Mouse (Mus musculus): ENCODE data around the gene Phyhipl.

The Phyhipl gene

DNA sequence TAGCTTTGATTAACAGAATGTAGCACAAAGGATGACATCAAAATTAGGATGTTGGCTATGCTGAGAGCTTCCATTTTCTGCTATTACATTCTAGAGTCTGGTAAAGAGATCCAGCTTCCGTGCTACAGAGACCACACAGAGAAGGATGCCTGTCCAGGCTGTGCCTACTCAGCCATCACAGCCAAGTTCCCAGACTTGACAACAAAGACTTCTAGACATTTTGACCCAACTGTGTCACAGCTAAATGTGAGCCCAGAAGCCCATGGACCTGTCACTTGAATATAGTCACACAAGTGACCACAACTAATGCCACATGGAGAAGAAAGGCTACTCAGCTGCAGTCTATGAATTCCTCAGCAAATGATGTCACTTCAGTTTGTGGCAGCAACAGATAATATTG lies 24.6 kb downstream of the Phyhipl start:
- no peak for DNase-seq (ENCODE audit: low spot score)

DNA sequence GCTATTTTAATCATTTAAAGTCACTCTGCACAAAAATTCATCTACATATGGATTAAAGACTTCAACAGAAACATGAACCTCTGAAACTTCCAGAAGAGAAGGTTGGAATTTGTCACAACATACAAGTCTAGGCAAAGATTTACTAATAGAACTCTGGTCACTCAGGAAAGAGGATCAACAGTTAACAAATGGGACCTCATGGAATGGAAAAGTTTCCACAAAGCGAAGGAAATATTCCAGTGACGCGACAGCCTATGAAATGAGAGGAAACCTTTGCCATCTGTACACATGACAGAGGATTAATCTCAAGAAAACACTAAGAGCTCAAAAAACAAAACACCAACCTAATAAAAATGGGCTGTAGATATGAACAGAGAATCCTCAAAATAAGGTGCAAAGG lies 32.3 kb downstream of the Phyhipl start:
- no peak for DNase-seq (ENCODE audit: low spot score)

DNA sequence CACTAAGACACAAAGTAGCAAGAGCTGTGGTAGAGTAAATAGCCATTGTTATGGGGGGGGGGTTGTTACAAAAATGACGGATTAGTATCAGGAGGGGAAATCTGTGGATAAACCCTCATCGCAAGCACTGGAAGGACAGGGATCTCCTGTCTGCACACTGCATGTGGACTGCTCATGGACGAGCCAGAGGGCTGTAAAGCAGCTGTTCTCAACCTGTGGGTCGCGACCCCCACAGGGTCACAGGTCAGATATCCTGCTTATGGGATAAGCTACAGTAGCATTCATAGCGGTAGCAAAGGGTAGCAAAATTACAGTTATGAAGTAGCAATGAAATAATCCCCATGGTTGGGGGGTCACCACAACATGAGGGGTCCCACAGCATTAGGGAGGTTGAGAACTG lies 39.4 kb downstream of the Phyhipl start:
- no peak for DNase-seq (ENCODE audit: low spot score)

DNA sequence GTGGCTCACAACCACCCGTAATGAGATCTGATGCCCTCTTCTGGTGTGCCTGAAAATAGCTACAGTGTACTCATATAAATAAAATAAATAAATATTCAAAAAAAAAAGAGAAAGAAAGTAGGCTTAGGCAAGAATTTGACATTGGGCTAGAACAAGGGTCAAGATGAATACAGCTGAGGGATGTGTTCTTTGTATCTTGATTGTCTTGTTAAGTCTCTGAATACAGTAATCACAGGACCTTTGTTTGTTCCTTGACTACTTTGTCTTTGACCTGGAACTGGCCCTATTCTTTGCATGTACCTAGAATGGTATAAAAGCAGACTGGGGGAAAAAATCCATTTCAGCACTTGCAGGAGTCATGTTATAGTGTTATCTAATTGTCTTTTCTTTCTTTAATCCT lies 44.1 kb downstream of the Phyhipl start:
- DNase-seq (ENCODE audit: low spot score): no peak

DNA sequence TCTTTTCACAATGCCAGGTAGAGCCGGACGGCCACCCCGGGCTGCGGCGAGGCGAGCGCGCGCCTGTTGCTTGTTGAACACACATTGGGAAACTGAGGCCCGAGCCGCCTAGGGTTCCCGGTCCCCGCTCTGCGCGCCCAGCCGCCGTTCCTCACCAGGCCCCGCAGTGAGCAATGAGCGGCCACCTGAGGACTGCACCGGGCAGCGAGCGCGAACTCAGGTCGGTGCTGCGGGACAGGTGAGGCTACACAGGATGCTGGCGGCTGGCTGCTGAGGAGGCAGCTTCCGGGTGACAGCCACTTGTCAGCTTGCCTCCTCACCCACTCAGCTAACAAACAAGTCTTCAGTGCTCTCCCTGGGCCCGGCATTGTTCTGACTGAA lies 55.9 kb downstream of the Phyhipl start:
- DNase-seq (ENCODE audit: low spot score): no peak

DNA sequence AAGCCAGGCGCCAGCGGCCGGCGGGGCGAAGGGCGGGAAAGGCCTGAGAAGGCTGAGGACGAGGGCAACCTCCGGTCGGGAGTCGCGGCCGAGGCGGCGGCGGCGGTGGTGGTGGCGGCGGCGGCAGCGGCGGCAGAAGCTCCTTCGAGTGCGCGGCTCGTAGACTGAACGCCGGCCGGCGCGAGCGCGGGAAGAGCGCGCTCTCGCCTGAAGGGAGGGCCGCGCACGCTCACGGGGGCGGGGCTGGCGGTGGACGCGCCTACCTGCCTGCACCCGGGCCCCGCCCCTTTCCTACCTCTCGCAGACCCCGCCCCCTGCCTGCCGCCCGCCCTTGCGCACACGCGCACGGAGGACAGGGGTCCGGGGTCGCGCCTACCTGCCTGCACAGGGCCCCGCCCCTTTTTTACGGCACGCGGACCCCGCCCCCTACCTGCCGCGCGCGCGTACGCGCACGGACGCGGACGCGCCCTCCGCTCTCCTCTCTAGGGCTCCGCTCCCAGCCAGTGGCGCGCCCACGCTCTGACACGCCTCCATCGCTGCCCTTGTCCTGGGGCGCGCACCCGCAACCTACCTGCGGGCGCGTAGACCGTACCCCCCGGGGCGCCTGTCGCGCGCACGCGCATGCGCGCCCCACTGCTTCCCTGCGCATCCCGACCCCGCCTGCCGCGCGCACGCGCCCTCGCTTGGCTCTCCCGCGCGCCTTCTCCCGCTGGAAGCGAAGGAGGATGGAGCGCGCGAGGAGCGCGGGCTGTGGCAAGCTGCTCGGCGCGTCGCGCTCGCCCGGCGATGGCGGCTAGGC lies 56.4 kb downstream of the Phyhipl start:
- DNase-seq (ENCODE audit: low spot score): peak; percentile 97

DNA sequence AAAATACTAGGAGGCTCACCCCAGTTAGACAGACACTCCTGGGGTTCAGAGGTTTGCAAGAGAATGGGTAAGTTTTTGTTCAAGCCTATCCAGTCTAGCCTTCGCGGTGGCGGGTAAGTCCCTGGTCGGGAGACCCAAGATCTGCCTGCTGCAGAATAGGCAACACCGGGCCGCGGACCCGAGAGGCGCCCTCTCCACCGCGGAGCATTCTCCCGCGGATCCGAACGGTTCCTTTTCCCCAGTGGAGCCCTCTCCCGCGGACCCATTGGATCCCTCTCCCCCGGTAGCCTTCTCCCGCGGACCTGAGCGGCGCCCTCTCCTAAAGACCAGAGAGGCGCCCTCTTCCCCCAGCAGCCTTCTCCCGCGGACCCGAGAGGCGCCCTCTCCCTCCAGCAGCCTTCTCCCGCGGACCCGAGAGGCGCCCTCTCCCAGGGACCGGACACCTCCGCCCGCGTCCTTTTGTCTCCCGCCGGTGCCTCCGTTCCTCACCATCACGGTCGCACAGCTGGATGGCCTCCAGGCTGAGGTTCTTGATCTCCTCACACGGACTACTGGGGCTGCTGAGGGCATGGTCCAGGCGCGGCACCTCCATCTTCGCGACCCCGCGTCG lies 57.1 kb downstream of the Phyhipl start:
- no peak for DNase-seq (ENCODE audit: low spot score)

DNA sequence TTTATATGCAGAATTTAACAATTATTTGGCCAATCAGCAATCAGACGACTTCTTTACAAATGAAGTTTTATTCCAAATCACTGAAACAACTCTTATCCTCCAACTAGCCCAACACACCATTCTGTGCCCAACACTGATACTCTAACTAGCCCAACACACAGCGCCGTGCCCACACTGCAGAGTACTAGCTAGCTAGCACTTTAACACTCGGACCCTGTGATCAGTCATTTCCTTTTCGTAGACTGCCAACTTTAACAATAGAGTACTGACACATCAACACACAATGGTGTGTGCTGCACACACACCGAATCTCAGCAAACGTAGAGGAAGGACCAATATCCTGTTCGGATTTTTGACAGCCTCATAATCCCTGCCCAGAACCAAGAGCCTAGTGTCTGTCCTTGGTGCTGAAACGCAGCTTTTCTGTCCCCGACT lies 57.7 kb downstream of the Phyhipl start:
- DNase-seq (ENCODE audit: low spot score): no peak

DNA sequence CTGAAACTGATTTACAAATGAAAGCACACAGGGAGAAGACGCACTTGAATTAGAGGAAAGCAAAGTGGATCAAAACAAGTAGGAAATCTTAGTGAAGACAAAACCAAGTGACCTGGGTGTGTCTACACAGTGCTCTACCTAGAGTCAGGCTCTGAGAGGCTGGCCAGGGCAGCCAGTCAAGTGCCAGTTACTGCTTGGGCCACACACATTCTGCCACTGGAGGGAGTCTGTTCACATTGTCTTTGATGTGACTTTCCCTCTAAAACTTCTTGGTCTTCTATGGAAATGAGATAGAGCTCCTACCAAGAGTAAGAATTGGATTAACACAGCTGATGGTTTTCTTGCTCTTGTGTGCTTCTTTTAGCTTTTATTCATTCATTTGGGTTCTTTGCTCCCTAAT lies 61.8 kb downstream of the Phyhipl start:
- peak; percentile 6 for DNase-seq (ENCODE audit: low spot score)

DNA sequence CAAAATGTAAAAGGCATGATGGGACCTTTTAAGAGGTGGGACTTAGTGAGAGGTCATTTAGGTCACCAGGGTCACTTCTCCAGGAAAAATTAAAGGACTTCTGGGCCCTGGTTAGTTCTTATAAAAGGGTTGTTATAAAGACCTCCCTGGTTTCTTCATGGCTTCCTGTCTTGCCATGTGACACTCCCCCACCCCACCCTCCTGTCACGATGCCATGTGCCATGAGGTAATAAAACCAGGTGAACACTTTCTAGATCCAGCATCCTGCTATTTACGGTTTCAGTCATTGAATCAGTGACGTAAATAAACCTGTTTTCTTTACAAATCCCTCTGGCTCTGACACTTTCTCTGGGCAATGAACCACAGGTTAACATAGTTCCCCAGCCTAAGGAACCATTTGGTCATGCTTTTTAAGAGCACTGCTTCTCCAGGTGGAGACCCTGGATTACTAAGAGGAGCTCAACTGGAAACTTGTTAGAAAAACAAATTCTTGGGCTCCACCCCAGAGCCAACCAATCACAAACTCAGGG lies 68.8 kb downstream of the Phyhipl start:
- DNase-seq (ENCODE audit: low spot score): no peak

DNA sequence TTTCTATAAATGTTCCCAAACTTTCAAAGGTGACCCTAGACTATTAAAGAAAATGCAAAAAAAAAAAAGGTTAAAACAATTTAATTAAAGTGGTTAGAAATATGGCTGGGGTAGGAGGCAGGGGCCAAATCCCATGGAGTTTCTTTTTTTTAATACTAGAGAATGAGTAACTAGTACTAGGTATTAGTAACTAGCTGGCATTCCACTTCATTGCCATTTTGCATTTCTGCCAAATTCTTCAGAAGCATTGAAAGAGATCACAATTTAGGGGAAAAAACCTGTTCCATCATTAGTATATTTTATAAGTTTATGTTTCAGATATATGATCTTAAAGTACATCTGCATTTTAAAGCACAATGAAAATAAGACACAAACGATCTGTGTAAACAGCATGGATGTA lies 71.6 kb downstream of the Phyhipl start:
- no peak for DNase-seq (ENCODE audit: low spot score)

DNA sequence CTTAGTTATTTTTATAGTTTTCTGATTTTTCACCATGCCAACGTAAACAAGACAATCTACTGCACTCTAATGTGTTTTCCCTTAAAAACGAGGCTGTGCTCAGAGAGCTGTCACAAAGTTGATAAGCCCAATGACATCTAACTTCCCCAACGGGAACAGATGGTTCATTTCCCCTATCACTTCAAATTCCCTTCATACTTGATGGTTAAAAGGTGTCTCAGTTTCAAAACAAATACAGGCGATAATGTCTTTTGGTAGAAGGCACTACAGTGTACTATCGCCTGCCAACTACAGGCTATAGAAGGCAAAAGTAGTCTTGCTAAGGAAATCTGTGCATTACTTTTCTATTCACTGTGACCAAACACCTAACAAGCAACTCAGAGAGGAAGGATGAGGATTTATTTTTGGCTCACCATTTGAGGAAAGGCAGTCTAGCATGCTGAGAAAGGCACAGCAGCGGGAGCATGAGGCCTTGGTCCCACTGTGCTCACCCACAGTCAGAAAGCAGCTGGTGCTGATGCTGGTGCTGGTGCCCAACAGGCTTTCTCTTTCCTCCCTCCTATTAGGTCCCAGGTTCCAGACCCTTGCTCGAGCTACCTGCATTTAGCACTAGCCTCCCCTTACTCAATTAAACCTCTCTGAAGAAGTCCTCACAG lies 74.1 kb downstream of the Phyhipl start:
- DNase-seq (ENCODE audit: low spot score): no peak

DNA sequence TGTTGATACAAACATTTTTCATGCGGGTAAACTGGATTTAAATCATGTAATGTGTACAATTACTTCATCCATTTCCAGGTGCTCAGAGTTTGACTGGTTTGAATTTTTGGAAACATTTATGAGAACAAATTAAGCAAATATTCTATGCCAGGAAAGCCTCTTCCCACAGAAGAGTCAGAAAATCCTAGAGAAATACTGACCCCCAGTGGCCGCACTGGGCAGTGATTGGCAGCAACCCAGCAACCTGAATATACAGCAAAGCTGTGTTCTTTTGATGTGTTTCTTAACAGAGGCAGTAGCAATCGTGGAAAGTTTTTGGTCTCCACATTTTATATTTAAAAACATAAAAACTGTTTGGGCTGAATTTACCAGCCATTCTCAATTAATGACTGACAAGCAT lies 92.1 kb downstream of the Phyhipl start:
- DNase-seq (ENCODE audit: low spot score): no peak

DNA sequence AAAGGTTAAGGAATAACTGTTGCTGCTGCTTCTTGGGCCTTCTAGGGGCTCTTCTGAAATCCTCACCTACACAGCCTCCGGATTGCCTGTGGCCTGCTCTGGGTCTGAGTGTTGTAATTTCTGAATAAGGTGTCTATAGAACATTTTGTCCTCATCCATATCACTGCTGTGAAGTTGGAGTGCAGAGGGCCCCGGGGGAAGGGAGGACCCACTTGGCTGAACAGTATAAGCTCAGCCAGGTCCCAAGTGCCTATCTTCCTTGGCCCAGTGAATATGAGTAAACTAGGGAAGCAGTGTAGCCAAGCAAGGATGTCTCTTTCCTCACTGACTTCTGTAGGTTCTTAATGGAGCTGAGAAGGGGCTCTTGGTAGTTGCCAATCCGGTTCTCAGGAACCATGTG lies 103.2 kb downstream of the Phyhipl start:
- DNase-seq (ENCODE audit: low spot score): peak; percentile 15

DNA sequence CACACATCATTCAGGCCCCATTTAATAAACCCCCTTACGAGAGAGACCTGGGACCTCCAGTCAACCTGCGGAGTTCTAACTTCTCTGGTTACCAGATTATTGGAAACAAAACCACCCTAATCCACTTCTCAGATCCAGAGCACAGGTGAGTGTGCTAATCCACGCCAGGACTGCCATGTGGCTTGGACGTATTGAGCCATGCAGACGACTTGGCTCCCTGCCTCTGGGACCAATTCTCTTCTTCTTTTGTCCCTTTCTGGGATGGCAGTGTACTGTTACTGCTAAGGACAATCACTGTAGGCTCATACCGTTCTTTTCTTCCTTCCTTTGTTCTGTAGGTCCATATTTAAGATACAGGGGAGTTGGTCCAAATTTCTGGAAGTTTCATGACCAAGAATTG lies 112.9 kb downstream of the Phyhipl start:
- no peak for DNase-seq (ENCODE audit: low spot score)

DNA sequence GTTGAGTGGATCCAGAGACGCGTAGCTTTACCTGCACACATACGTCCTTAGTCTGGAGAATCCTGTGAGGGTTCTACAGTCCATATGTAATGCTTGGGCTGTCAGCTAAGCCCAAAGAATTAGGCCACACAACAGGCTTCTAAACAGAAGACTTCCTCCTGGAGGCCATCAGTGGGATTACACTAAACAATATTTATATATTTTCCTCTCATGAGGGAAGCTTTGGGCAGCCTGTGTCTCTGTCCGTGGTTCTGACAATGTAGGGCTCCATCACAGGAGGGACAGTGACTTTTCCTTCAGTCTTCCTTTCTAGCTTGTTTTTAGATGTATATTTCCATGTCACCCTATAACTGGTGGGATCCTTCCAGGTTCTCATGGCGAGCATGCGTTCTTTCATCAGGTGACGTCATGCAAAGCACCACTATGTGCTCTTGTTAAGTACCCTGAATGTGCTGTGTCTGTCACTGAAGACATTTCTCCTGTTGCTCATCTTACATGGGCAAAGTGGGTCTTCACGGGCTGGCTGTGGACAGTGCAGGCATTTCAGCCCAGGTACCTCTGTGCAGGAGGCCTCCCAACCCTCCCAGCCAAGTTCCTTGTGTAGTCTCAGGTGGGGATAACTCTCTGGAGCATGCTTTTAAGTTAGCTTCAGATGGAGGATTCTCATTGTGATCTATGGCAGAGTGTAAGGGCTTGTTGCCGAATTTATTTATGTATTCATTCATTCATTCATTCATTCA lies 115.1 kb downstream of the Phyhipl start:
- DNase-seq (ENCODE audit: low spot score): no peak

DNA sequence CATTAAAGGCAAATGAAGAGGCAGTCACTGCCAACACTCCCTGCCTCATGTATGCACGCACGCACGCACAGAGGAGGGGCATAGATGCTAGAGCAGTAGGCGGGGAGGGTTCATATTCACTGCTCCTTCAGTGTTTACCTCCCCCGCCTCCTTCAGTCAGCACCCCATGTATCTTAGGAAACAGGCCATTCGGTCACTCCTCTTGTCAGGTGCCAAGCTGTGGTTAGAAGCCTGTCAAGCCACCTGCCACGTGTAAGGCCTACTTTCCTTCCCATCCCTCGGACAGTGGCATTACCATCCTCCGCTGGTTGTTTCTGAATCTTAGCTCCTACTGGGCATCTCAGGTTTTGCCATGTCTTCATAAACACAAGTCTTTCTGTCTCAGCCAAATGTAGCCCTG lies 116.5 kb downstream of the Phyhipl start:
- DNase-seq (ENCODE audit: low spot score): no peak

DNA sequence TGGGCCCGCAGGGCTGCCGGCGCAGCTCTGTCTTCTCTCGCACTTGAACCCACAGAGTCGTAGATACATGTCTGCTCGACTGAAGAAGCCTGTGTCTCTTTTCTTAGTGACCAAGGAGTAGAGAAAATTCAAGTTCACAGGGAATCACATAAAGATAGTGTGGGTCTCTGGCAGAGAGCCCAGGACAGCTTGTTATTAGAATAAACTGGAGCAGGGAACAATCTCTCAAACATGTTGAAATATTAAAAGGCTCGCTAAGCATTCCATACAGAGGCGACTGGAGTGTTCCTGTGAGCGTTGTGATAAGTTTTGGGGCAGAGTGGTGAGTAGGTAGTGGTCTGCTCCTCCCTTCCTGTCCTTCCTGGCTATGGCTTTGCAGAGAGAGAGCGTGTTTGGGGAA lies 118.1 kb downstream of the Phyhipl start:
- peak; percentile 26 for DNase-seq (ENCODE audit: low spot score)

DNA sequence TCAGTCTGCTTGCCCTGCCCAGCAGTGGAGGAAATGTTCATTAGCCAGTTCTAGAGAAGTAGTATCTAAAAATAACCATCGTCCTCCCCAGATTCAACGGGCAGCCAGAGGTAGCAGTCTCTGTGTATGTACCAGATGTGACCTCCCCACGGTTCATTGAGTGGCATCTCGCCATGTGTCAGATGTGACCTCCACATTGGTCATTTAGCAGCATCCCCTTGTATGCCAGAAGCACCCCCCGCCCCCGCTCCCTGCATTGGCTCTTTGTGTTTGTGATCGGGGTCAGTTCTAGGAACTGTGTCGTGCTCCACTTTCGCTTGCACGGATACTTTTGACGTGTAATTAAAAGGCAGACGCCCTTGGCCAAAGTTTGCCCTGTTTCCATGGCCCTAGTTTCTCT lies 120.4 kb downstream of the Phyhipl start:
- DNase-seq (ENCODE audit: low spot score): no peak

DNA sequence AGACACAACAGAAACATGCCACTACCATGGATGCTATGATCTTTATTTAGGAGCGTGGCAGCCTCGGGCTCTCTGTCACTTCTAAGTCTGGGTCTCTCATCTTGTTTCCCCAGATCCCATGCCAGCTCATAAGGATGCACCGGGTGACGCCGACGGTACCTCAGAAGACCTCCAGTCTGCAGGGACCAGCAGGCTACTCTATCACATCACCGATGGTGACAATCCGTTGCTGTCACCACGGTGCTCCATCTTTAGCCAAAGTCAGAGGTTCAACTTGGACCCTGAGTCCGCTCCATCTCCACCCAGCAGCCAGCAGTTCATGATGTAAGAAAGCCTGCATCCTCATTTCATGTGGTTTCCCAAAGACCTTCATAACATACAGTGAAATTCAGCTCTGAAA lies 121.2 kb downstream of the Phyhipl start:
- DNase-seq (ENCODE audit: low spot score): no peak

DNA sequence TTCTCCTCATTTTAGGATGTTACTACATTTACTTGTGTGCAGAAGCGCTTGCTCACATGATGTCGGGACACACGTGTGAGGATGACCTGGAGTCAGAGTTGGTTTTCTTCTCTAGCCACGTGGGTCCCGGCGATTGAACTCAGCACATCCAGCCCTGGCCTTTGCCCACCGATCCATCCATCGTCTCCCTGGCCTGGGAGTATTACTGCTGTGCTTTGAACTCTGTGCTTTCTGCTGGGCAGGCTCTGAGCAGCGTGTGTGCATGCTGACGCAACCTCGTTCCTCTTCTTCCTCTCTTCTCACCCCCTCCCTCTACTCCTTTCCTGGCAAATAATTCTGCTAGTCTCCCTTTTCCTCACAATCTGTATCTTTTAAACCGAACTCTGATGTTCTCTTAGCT lies 121.8 kb downstream of the Phyhipl start:
- no peak for DNase-seq (ENCODE audit: low spot score)

DNA sequence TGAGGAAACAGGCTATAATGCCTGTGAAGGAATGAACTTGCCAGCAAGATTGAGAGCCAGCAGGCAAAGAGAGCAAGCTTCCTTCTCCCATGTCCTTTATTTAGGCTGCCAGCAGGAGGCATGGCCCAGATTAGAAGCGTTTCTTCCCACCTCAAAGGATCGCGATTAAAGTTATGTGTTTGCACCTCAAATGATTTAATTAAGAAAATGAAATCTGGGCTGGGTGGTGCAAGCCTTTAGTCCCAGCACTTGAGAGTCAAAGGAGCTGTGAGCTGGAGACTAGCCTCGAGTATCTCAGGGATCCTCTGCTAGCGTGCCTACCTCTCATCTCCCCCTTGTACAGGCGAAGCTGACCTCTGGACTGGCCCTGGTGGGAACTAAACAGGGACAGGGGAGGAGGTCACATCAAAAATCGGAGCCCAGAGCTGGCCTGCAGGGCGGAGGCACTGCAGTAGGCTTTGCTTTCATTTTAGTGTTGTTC lies 122.4 kb downstream of the Phyhipl start:
- DNase-seq (ENCODE audit: low spot score): no peak
